Mouse (Mus musculus) neural tube, embryonic 11.5 days (tissue): ENCODE measurements around the gene Susd3. TPM values are rescaled to one million over a fixed set of nuclear protein-coding genes. Genes with fewer than 3 reads are reported as not detected.

Experiments used
- ATAC-seq: fragments of 200-750 bp; cut with Nextera tagmentation; 2 replicates; pipeline ENCODE4 v1.8.0; 2017; ENCODE audit warnings: moderate number of reproducible peaks, mild to moderate bottlenecking, moderate TSS enrichment, moderate library complexity; ENCODE audit not compliant: insufficient read depth, low FRiP score, low TSS enrichment
- DNase-seq: peaks from one replicate; pipeline ENCODE4 v3.0.0-alpha.2; 2015; ENCODE audit warnings: low spot score
- H3K27ac ChIP-seq: fragments of 300-500 bp; sonication (generic); 2 replicates; pipeline ENCODE4 v1.5.1; 2014; ENCODE audit warnings: low read depth, mild to moderate bottlenecking, low read length
- H3K27me3 ChIP-seq: fragments of 300-500 bp; sonication (generic); 2 replicates; pipeline ENCODE4 v1.6.1; 2014; ENCODE audit warnings: mild to moderate bottlenecking, low read length, mixed read lengths; ENCODE audit not compliant: control insufficient read depth, insufficient read depth
- H3K36me3 ChIP-seq: fragments of 300-500 bp; sonication (generic); 2 replicates; pipeline ENCODE4 v1.6.1; 2014; ENCODE audit warnings: mild to moderate bottlenecking, low read length, moderate library complexity, mixed read lengths; ENCODE audit not compliant: control insufficient read depth, insufficient read depth
- H3K4me1 ChIP-seq: fragments of 300-500 bp; sonication (generic); 2 replicates; pipeline ENCODE4 v1.6.1; 2014; ENCODE audit warnings: low read length, mixed read lengths; ENCODE audit not compliant: control insufficient read depth, insufficient read depth
- H3K4me2 ChIP-seq: fragments of 300-500 bp; sonication (generic); 2 replicates; pipeline ENCODE4 v1.6.1; 2014; ENCODE audit warnings: low read depth, mild to moderate bottlenecking, moderate library complexity
- H3K4me3 ChIP-seq: fragments of 300-500 bp; sonication (generic); 2 replicates; pipeline ENCODE4 v1.5.1; 2014; ENCODE audit warnings: low read depth, low read length
- H3K9ac ChIP-seq: fragments of 300-500 bp; sonication (generic); 2 replicates; pipeline ENCODE4 v1.6.1; 2014; ENCODE audit warnings: mild to moderate bottlenecking, low read length
- H3K9me3 ChIP-seq: fragments of 300-500 bp; sonication (generic); 2 replicates; pipeline ENCODE4 v1.6.1; 2016; ENCODE audit warnings: low read length; ENCODE audit not compliant: control insufficient read depth
- WGBS: fragments of 180-500 bp; shearing (Covaris S2); extraction: QIAGEN DNeasy Blood & Tissue Kit; methylation state at CpG from one replicate; pipeline ENCODE4 v1.1.7; 2014; 5-methylcytosine and 5-hydroxymethylcytosine counted together
- polyA plus RNA-seq: library from polyadenylated mRNA; unstranded; fragments of >200 nt; fragmentation: Nextera tagmentation; extraction: Ambion mirVana; gene quantifications from 2 replicates; pipeline ENCODE4 v1.2.1, GENCODE M21; 2014

Gene Susd3
- polyA plus RNA-seq, 1 experiment from 2014 or later = 1.2 TPM

DNA sequence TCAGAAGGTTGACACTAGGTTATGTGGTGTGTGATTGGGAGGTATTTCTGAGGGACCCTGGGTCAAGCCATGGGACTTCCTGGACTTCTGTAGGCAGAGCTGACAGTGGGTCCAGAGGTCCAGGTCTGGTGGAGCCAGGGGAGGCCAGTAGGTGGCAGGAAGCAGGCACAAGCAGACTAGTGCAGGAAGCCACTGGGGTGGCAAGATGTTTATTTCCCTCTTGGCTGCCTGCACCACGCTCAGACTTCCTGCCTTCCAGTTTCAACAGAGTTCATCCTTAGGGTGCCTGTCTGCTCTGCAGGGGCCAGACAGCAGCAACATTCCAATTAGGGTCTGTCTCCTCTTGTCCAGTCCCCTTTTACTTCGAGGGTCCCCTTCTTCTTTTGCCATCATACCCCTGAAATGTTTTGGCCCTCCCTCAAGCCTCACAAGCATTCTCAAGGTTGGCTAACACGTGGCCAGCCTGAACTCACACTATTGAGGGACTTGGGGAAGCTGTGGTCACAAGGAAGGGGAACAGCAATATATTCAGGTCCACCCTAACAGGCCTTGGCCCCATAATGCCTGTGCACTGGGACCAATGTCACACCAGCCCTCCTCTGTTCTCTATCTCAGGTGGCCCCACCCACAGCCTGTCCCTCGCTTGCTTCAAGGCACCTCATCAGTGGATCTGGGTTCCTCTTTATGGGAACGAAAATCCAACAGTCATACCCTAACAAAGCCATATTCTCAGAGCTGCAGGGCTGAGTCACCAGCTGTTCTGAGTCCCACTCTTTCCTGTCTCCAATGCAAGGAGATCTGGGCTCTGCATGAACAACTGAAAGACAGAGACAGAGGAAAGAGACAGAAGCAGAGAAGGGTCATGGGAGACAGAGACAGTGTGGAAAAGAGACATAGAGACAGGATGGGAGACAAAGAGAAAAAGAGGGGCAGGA lies 23.6 kb upstream of the Susd3 start:
- H3K27ac ChIP-seq = no peak overlapping the region
- no peaks in the 10 kb centered on the region for H3K27me3 ChIP-seq
- H3K4me3 ChIP-seq = no peak overlapping the region
- no peaks in the 10 kb centered on the region for H3K4me1 ChIP-seq
- H3K9me3 ChIP-seq = no peaks in the 10 kb centered on the region
- WGBS = 74% methylated on average over 5 of the region's 5 CpGs
- no peak overlapping the region for H3K9ac ChIP-seq
- ATAC-seq = no peak
- no peaks in the 10 kb centered on the region for H3K36me3 ChIP-seq
- DNase-seq = no peak
- no peak overlapping the region for H3K4me2 ChIP-seq

DNA sequence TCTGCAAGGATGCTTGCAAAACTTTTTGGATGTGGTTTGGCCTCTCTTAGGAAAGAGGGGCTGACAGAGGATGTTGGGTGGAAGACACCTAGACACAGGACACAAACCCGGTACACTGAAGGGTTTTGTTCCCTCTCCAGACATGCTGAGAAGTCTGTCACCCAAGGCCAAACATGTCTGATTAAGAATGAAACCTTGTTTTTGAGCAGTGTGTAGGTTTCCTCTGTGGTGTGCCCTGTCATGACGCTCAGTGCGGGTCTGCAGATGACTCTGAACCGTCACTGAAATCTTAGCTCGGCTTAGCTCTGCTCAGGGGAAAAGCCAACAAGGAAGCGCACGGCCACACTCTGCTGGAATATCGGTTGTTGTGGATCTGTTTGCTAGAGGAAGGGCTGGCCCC lies 22.0 kb upstream of the Susd3 start:
- H3K27ac ChIP-seq = no peak overlapping the region
- H3K4me1 ChIP-seq = no peaks in the 10 kb centered on the region
- no peak overlapping the region for H3K9ac ChIP-seq
- WGBS = 87% methylated on average over 8 of the region's 8 CpGs
- no peaks in the 10 kb centered on the region for H3K27me3 ChIP-seq
- DNase-seq (no peak), ATAC-seq (no peak)
- H3K4me2 ChIP-seq = no peak overlapping the region
- no peaks in the 10 kb centered on the region for H3K9me3 ChIP-seq
- no peak overlapping the region for H3K4me3 ChIP-seq
- H3K36me3 ChIP-seq = no peaks in the 10 kb centered on the region

DNA sequence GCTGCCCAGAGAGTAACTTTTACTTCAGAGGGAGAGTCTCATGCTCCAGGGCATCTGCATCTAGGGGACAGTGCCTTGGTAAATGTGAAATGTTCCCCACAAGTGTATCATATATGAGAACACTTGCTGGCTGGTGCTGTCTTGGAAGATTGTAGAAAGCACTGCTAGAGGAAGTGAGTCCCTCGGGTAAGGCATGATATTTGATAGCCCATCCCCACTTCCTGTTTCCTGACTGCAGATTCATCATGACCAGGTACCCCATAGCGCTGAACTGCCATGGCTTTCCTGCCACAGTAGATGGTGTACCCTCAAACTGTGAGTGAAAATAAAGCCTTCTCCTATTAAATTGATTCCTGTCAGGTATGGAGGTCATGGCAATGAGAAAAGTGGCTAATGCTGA lies 19.1 kb upstream of the Susd3 start:
- WGBS = 62% methylated on average over 2 of the region's 2 CpGs
- Histone ChIP-seq H3K4me1 (no peaks in the 10 kb centered on the region), H3K27ac (no peak overlapping the region), H3K27me3 (no peaks in the 10 kb centered on the region), H3K36me3 (no peaks in the 10 kb centered on the region), H3K9me3 (no peaks in the 10 kb centered on the region), H3K9ac (no peak overlapping the region), H3K4me3 (no peak overlapping the region), H3K4me2 (no peak overlapping the region)
- no peak for ATAC-seq
- no peak for DNase-seq

DNA sequence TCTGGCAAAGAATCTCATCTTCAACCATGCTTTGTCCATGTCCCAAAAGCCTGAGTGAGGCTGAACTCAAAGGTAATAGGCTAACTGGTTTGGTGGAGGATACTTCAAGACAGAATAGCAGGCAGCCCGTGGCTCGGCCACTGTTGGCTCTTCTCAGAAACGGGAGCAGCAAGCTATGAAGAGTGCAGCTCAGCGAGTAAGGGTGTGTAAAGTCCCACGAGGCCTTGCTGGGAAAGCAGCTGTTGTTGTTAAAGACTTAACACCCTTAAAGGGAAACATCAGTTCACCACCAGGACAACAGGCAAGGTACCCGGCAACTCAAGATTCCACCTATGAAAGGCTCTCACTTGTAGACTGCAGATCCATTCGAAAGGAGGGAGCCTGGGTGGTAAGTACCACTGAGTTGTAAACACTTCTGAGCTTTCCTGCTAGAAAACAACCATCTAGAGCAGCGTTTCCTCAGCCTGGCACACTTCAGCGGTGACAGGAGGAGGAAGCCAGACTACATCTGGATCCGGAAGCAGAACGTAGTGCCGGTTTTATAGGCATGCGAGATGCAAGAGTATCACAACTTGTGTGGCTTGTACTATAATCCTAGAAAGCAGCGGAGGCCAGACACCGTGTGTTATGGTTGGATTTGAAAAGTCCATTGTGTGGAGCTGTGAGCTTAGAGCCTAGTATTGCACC lies 11.7 kb upstream of the Susd3 start:
- Histone ChIP-seq H3K4me3 (no peak overlapping the region), H3K36me3 (no peaks in the 10 kb centered on the region), H3K9ac (no peak overlapping the region), H3K9me3 (no peaks in the 10 kb centered on the region), H3K4me1 (no peaks in the 10 kb centered on the region), H3K27me3 (no peaks in the 10 kb centered on the region), H3K4me2 (no peak overlapping the region), H3K27ac (no peak overlapping the region)
- ATAC-seq = no peak
- whole genome bisulfite sequencing = 78% methylated on average over 15 of the region's 15 CpGs
- DNase-seq = no peak

DNA sequence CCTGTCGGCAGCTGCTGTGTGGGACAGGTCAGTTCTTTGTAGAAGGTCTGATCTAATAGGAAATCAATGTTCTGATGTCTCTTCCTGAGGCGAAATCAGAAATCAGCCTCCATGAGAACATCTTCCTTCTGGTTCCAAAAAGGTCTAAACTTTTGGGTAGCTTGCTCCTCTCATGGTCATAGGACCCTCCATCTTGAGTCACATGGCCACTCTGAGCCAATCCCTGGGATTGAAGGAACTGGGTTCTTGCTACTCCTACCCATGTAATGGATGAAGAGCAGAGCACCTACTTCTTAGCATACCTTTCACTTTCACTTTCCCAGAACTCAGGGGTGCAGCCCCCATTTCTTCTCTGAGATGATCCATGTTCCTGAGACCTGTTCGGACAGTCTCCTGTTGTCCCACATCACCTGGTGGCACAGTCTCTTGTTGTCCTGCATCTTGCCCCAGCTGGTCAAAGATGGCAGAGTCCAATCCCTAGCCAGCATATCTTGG lies 9.4 kb upstream of the Susd3 start:
- Histone ChIP-seq H3K4me1 (no peaks in the 10 kb centered on the region), H3K27ac (no peak overlapping the region), H3K9ac (no peak overlapping the region), H3K9me3 (no peaks in the 10 kb centered on the region), H3K36me3 (no peaks in the 10 kb centered on the region), H3K27me3 (no peaks in the 10 kb centered on the region), H3K4me2 (no peak overlapping the region), H3K4me3 (no peak overlapping the region)
- DNase-seq = no peak
- ATAC-seq = no peak
- 80% methylated on average over 3 of the region's 3 CpGs for WGBS

DNA sequence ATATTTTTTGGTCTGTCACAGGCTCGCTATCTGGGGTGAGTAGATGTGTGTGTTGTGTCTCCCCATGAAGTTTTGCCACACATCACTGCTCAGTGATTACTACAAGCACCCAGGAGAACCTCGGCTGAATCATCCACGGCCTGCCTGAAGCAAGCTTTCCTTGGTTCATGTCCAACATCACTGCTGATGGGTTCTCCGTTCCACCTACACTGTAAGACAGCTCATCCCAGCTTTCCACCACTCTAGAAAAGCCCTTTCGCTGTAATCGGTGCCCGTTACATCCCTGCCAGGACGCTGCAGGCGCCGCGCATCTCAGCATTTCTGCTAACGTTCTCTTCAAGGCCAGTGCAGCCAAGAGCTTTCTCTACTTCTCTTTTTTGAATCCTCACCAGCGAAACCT lies 4.2 kb upstream of the Susd3 start:
- Histone ChIP-seq H3K27ac (no peak overlapping the region), H3K4me1 (0 out of 2 replicates have a peak, but pooled peaks cover 2% of the 10 kb centered on the region), H3K9me3 (no peaks in the 10 kb centered on the region), H3K4me2 (no peak overlapping the region), H3K9ac (no peak overlapping the region), H3K36me3 (no peaks in the 10 kb centered on the region), H3K4me3 (no peak overlapping the region), H3K27me3 (peaks cover 12% of the 10 kb centered on the region)
- ATAC-seq (no peak), DNase-seq (no peak)
- WGBS = 91% methylated on average over 13 of the region's 13 CpGs

DNA sequence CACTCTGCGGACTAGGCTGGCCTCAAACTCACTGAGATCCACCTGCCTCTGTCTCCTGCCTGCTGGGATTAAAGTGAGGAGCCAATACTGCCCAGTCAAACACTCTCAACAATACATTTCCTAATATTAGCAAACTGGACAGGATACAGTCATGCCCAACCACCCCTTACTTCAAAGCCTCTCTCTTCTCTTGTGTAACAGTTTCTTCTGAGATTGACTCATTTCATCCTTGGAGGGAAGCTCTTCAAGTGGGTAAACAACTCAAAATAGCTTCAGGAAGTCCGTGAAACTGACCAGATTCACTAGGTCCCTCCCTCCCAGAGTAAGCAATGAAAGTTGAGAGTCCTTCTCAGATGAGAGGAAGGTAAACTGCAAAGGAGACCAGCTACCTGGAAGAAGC lies 3.6 kb upstream of the Susd3 start:
- H3K27me3 ChIP-seq = peaks cover 18% of the 10 kb centered on the region
- no peaks in the 10 kb centered on the region for H3K9me3 ChIP-seq
- no peak for ATAC-seq
- no peak overlapping the region for H3K27ac ChIP-seq
- no peaks in the 10 kb centered on the region for H3K36me3 ChIP-seq
- peaks cover 4% of the 10 kb centered on the region; the same call in 1 of the 2 replicates for H3K4me1 ChIP-seq
- DNase-seq = no peak
- H3K4me3 ChIP-seq = no peak overlapping the region
- no peak overlapping the region for H3K4me2 ChIP-seq
- 74% methylated on average over 2 of the region's 2 CpGs for WGBS
- H3K9ac ChIP-seq = no peak overlapping the region

DNA sequence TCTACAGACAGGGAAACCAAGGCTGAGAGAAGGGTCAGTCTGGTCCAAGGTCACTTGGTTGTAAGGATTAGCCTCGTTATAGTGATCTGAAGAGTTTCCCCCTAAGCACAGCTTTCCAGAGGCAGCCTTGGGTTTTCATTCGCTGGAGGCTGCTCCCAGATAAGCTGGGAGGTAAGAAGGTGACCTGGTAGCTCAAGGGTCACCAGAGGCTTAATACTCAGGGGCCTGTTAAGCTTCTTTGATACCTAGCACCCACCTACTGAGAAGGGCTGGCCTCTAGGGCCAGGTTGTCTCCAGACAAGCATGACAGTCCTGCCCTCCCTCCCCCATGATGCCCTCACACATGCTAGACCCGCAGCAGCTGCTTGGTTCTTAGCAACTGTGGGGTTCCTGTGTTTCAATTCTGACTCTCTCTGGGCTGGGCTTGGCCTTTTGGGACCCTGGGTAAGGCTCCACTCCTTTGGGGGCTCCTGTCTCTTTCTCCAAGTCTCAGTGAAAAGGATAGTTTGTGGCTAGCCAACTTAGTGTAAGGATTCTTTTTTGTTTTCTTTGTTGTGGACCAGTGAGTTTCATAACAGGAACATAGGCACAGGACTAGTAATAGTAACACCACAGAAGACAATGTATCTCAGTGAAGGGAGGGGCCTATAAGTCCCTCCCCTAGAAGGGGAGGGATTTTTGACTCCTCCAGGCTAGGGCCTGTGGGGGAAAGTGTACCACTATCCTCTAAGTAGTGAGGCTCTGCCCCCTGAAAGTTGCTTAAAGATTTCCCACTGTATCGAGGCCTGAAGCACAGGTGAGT lies 2.4 kb upstream of the Susd3 start:
- 43% methylated on average over 4 of the region's 4 CpGs for WGBS
- ATAC-seq (no peak), DNase-seq (no peak)
- Histone ChIP-seq H3K4me3 (no peak overlapping the region), H3K4me2 (no peak overlapping the region), H3K4me1 (peaks cover 4% of the 10 kb centered on the region; the same call in 1 of the 2 replicates), H3K27ac (no peak overlapping the region), H3K9me3 (no peaks in the 10 kb centered on the region), H3K36me3 (no peaks in the 10 kb centered on the region), H3K27me3 (peaks cover 25% of the 10 kb centered on the region), H3K9ac (no peak overlapping the region)
